Mouse (Mus musculus) heart, embryonic 16.5 days (tissue): ENCODE measurements at regions not wholly inside any gene's neighbourhood (a gene's known extent, or its start where the extent isn't known, plus 50 kb on each side); places are given as distances from the start of the nearest gene placed in this dataset.

Experiments used
- ATAC-seq: fragments of 200-750 bp; cut with Nextera tagmentation; replicated peaks from 2 replicates; pipeline ENCODE4 v1.8.0; 2017; ENCODE audit warnings: moderate number of reproducible peaks; ENCODE audit not compliant: insufficient read depth, low FRiP score; ENCODE audit errors: extremely low read depth
- H3K27ac ChIP-seq: fragments of 300-500 bp; sonication (generic); 2 replicates; pipeline ENCODE4 v1.5.1; 2014; ENCODE audit warnings: mild to moderate bottlenecking, low read length, control low read depth, moderate library complexity
- H3K27me3 ChIP-seq: fragments of 300-500 bp; sonication (generic); 2 replicates; pipeline ENCODE4 v1.6.1; 2014; ENCODE audit warnings: low read length, mixed read lengths; ENCODE audit not compliant: control insufficient read depth, insufficient read depth
- H3K36me3 ChIP-seq: fragments of 300-500 bp; sonication (generic); 2 replicates; pipeline ENCODE4 v1.6.1; 2014; ENCODE audit not compliant: control insufficient read depth, insufficient read depth
- H3K4me1 ChIP-seq: fragments of 300-500 bp; sonication (generic); 2 replicates; pipeline ENCODE4 v1.6.1; 2014; ENCODE audit warnings: low read length, mixed read lengths; ENCODE audit not compliant: control insufficient read depth, insufficient read depth
- H3K4me2 ChIP-seq: fragments of 300-500 bp; sonication (generic); 2 replicates; pipeline ENCODE4 v1.6.1; 2014; ENCODE audit warnings: low read depth, mild to moderate bottlenecking, control low read depth, low read length
- H3K4me3 ChIP-seq: fragments of 300-500 bp; sonication (generic); 2 replicates; pipeline ENCODE4 v1.5.1; 2014; ENCODE audit warnings: mild to moderate bottlenecking, control low read depth, low read length
- H3K9ac ChIP-seq: fragments of 300-500 bp; sonication (generic); 2 replicates; pipeline ENCODE4 v1.6.1; 2014; ENCODE audit warnings: low read length, control low read depth
- H3K9me3 ChIP-seq: fragments of 300-500 bp; sonication (generic); replicated peaks from 2 replicates; pipeline ENCODE4 v1.6.1; 2016; ENCODE audit warnings: low read length; ENCODE audit not compliant: control insufficient read depth
- WGBS: fragments of 180-500 bp; shearing (Covaris S2); extraction: QIAGEN DNeasy Blood & Tissue Kit; methylation state at CpG from one replicate; pipeline ENCODE4 v1.1.7; 2014; 5-methylcytosine and 5-hydroxymethylcytosine counted together

DNA sequence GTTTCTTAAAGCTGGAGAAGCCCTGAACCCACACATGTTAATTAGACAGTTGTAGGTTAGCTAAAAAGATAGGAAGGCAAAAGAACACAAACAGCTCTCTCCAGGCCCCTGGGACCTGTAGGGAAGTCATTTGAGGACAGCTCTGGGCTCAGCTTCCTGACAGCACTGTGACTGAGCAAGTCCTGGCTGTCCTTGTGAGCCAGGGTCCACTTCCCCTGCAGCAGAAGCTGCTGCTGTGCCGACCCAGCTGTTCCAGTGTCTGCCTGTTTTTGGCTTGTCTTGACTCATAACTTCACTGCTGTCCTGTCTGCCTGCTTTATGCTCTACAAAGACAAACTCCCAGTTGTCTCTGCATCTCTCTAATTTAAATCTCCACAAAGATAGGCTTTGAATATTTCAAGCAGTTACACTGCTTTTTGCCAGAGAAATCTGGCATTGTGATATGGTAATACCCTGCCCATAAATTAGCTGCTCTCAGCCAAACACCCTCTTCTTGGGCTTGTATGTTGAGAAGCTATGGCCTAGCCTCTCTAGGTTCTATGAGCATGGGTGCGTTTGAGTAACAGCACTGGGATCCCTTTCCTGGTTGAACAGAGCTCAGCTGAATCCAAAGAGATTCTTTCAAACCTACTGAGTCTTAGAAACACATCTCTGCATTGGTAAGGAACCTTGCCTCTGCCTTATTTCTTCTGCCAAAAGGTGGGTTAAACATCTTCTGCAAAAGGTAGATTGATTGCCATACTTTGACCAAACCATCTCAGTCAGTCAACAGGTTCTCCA is 536.3 kb upstream of the A830018L16Rik start:
- H3K4me1 ChIP-seq, result no peaks in the 10 kb centered on the region
- no peak overlapping the region for H3K9ac ChIP-seq
- 52% methylated on average over 2 of the region's 2 CpGs for WGBS
- H3K36me3 ChIP-seq, result no peaks in the 10 kb centered on the region
- H3K4me2 ChIP-seq, result no peak overlapping the region
- no peak overlapping the region for H3K27ac ChIP-seq
- ATAC-seq, result no peak; the same call in 1 of the 2 replicates
- no peak overlapping the region for H3K4me3 ChIP-seq
- no peaks in the 10 kb centered on the region for H3K27me3 ChIP-seq
- no peaks in the 10 kb centered on the region for H3K9me3 ChIP-seq

DNA sequence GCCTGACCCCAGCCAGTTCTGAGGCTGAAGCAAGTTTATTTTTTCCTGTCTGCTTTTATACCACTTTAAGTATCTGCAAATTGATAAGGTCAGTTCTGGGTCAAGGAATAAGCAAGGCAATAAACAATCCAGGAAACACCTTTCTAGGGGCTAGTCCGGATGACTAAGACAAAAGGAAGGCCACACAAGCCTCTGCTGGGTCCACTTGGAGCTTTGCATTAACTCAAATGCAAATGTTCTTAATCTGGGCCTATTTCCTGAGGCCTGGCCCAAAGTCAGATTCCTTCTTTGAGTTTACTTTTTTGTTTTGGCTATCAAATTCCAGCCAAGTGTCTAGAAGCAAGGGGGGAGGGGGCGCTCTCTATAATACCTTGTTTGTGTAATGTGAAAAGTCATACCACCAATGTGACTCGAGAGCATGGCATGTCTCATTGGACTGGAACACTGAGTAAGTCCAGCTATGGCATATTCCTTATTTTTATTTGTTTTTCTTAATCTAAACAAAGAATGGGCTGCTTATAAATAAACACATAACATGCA is 535.6 kb upstream of the A830018L16Rik start:
- Histone ChIP-seq H3K27me3 (no peaks in the 10 kb centered on the region), H3K9ac (no peak overlapping the region), H3K4me3 (no peak overlapping the region), H3K27ac (no peak overlapping the region), H3K36me3 (no peaks in the 10 kb centered on the region), H3K4me2 (no peak overlapping the region), H3K9me3 (no peaks in the 10 kb centered on the region), H3K4me1 (no peaks in the 10 kb centered on the region)
- no peak for ATAC-seq
- WGBS, result 72% methylated on average over 3 of the region's 3 CpGs

DNA sequence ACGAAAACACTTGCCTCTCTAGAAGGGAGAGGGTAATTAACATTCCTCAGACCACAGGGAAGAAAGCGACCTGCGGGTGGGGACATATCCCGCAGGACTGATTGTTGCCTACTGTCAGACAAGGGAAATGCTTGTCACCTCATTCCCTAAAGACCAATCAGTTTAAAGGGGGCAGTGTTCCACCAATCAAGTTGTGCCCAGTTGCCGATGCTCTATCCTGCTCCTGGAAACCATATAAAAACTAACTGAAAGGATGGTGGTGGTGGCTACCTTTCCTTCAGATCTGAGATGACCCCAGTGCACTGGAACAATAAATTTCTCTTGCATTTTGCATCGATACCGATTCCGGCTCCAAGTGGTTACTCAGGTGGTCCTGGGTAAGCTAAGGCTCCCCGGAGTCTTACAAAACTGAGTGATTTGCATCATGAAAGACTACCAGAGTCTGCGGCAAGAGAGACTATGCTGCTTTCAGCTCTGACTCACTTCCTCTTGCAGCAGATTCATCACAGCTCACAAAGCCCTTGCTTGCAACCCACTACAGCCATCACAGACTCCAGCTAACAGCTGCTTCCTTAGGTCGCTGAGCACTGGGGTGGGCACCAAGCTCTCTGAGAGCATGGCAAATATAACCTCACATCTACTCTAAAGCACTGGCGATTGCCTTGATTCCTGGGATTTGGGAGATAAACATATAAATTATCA is 533.7 kb upstream of the A830018L16Rik start:
- Histone ChIP-seq H3K27me3 (no peaks in the 10 kb centered on the region), H3K9me3 (no peaks in the 10 kb centered on the region), H3K27ac (no peak overlapping the region), H3K36me3 (no peaks in the 10 kb centered on the region), H3K4me3 (no peak overlapping the region), H3K4me1 (no peaks in the 10 kb centered on the region), H3K9ac (no peak overlapping the region), H3K4me2 (peak overlapping the region; percentile 26)
- WGBS, result 60% methylated on average over 12 of the region's 12 CpGs
- no peak for ATAC-seq

DNA sequence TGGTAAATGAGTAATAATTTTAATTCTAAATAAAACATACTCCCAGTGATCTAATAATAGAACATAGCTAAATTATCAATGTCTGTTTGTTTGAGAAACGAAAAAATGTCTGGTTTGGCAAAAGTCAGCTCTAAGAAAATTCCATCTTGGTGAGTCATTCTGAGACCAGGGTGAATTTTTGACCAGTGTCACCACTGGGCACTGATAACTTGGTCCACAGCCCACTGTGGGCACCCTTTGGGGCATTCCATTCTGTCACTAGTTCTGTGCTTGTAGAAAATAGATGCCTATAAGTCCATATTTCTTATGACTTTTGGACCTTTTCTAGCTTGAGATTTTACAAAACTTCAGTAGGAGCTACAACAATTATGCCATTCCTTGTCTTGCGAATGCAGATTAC is 515.1 kb upstream of the A830018L16Rik start:
- no peaks in the 10 kb centered on the region for H3K27me3 ChIP-seq
- ATAC-seq, result no peak
- H3K9ac ChIP-seq, result no peak overlapping the region
- no peaks in the 10 kb centered on the region for H3K9me3 ChIP-seq
- no peaks in the 10 kb centered on the region for H3K36me3 ChIP-seq
- H3K4me1 ChIP-seq, result no peaks in the 10 kb centered on the region
- H3K4me2 ChIP-seq, result no peak overlapping the region
- 62% methylated on average over 2 of the region's 2 CpGs for WGBS
- no peak overlapping the region for H3K4me3 ChIP-seq
- H3K27ac ChIP-seq, result no peak overlapping the region

DNA sequence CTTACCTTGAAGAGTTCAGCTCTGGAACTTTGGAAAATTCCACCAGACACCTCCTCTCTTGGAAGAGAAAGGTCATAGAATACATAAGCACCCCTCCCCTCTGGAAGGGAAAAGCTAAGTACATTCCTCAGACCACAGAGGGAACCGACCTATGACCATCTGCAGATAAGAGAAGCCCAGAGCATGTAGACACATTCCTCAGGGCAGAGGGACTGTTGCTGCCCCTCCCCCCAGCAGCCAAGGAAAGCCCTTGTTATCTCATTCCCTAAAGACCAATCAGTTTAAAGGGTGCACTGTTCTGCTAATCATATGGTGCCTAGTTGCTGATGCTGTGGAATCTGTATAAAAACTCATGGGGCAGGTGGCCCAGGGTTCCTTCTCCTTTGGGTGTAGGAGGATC is 511.2 kb upstream of the A830018L16Rik start:
- H3K9ac ChIP-seq, result no peak overlapping the region
- no peak overlapping the region for H3K27ac ChIP-seq
- no peak overlapping the region for H3K4me2 ChIP-seq
- WGBS, result 7% methylated on average over 1 of the region's 1 CpGs
- H3K4me3 ChIP-seq, result no peak overlapping the region
- no peaks in the 10 kb centered on the region for H3K4me1 ChIP-seq
- no peaks in the 10 kb centered on the region for H3K36me3 ChIP-seq
- no peaks in the 10 kb centered on the region for H3K9me3 ChIP-seq
- no peak for ATAC-seq
- H3K27me3 ChIP-seq, result no peaks in the 10 kb centered on the region

DNA sequence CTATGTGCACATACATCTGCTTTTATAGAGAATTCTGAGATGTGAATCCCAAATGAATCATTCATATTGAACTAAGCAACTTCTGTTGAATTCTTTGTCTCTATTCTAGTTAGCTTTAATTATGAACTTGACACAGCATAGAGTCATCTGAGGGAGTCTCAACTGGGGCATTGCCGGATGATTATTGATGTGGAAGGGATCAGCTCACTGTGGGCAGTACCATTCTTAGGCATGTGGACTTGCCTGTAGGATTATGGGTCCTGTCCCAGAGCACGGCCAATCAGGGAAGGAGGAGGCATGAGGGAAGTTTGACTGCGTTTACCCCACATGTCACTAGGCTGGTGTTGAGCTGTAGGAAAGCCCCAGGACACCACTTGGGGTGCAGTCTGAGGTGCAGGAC is 493.9 kb upstream of the A830018L16Rik start:
- no peaks in the 10 kb centered on the region for H3K27me3 ChIP-seq
- H3K4me2 ChIP-seq, result no peak overlapping the region
- H3K36me3 ChIP-seq, result no peaks in the 10 kb centered on the region
- no peak overlapping the region for H3K27ac ChIP-seq
- H3K4me3 ChIP-seq, result no peak overlapping the region
- H3K9me3 ChIP-seq, result no peaks in the 10 kb centered on the region
- H3K9ac ChIP-seq, result no peak overlapping the region
- ATAC-seq, result no peak
- H3K4me1 ChIP-seq, result no peaks in the 10 kb centered on the region
- 84% methylated on average over 3 of the region's 3 CpGs for whole genome bisulfite sequencing

DNA sequence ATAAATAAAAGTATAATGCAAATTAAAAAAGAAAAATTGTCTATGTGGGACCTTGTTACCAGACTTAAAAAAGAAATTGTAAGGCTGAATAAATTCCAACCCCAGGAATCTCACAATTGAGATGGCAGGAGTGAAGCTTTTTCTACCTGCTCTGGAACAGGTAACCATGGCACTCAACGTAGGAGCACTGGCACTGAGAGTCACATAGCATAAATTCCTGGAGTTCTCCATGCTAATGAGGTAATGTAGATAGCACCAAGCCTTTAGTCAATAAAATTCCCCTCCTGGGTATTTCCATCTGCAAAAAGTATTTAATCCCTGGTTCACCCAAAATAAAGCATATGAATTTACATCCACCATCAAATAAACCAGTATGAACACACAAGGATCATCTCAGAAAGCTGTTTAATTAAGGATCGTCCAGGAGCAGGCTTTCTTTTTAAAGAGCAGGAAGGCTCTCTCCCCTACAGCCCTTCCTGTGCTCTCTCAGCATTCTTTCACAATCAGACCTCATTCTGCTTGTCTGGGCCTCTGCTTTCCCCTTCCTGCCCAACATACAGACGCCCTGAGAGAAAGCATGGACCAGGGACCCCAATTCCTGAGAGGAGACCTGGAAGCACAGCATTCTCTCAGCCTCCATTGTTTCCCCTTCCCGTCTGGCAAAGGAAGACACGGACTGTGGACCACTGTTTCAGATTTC is 481.4 kb upstream of the A830018L16Rik start:
- no peaks in the 10 kb centered on the region for H3K27me3 ChIP-seq
- H3K9ac ChIP-seq, result no peak overlapping the region
- H3K4me1 ChIP-seq, result no peaks in the 10 kb centered on the region
- no peak overlapping the region for H3K4me2 ChIP-seq
- H3K27ac ChIP-seq, result 0 out of 2 replicates have a peak overlapping the region, but pooled peaks have one; percentile 15
- WGBS, result 27% methylated on average over 5 of the region's 5 CpGs
- no peaks in the 10 kb centered on the region for H3K9me3 ChIP-seq
- H3K36me3 ChIP-seq, result no peaks in the 10 kb centered on the region
- H3K4me3 ChIP-seq, result no peak overlapping the region
- ATAC-seq, result no peak

DNA sequence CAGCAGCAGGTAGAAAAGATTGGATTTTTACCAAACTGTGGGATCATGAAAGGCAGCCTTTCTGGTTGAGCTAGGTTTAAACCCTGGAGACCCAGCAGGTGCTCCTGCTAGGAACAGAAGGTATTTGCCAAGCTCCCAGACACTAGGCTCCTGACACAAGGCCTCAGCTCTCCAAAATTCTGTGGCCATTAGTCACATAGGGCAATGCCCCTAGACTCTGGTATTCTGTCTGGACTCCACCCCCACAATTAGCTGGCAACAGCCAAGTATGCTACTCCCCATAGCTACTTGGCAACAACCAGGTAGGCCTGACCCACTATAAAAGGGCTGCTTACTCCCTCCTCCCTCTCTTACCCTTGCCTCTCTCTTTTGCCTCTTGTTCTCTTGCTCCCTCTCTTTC is 480.7 kb upstream of the A830018L16Rik start:
- ATAC-seq, result no peak

DNA sequence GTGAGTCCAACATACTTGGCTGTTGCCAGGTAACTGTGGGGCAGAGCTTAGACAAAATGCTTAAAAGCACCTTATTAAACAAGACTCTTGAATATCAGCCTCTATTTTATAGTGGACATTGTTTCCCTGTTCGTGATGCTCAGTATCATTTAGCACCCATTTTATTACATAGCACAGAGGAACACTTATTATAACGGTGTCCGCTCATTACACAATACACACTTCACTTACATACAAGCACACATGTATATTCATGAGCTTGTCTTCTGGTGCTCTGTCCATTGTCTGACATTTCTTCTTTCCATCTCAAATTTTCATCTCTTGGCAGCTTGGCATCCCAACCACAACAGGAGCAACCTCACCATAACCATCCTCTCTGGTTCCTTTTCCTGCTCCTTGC is 475.5 kb upstream of the A830018L16Rik start:
- no peak for ATAC-seq
- Histone ChIP-seq H3K4me3 (no peak overlapping the region), H3K27ac (no peak overlapping the region), H3K9ac (no peak overlapping the region), H3K4me1 (no peaks in the 10 kb centered on the region), H3K4me2 (no peak overlapping the region), H3K36me3 (no peaks in the 10 kb centered on the region), H3K27me3 (no peaks in the 10 kb centered on the region), H3K9me3 (no peaks in the 10 kb centered on the region)
- WGBS, result 81% methylated on average over 3 of the region's 3 CpGs

More for the DNA sequence above, 480.7 kb upstream of the A830018L16Rik start:
- Histone ChIP-seq H3K4me3 (no peak overlapping the region), H3K9ac (no peak overlapping the region), H3K27ac (no peak overlapping the region), H3K27me3 (no peaks in the 10 kb centered on the region), H3K36me3 (no peaks in the 10 kb centered on the region), H3K9me3 (no peaks in the 10 kb centered on the region), H3K4me2 (no peak overlapping the region), H3K4me1 (no peaks in the 10 kb centered on the region)
